ENCODE assay signal across 11 mouse cellular contexts in the genomic region with DNA sequence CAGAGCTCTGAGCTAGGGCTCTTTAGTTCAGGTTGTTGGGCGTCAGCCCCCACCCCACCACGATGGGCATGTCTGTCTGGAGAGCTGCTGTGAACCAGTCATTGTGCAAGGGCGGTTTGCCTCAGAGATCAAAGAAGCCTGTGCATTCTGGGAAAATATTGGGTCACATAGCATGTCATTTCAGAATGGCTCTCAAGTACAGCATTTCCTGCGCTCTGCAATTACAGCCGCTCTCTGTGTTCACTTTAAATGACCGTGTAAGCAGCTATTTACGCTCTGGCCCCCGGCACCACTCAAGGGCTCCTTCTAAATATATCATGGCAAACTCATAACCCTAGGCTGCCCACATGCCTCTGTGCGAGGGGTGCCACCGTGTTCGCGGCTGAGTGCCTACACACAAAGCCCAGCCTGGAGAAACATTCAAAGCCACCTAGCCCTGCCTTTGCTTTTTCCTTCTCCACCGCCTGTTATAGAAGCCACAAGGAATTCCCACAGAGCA.
DNase-seq lines count a peak whose midpoint lies in the region; ATAC-seq lines count a peak whose summit lies in the region.
"Had no signal": no experiment of that assay in that cellular context is flagged by ENCODE, and none has a peak within 500 bp of the region (broad histone marks: within the 10 kb centered on the region; RNA-seq: fewer than 3 reads in every experiment).

No protein-coding gene starts in this region.

- H3K36me3 ChIP-seq in kidney, embryonic 15.5 days = no peaks in the 10 kb centered on the region
- H3K36me3 ChIP-seq in embryonic facial prominence, embryonic 13.5 days = no peaks in the 10 kb centered on the region
- H3K36me3 ChIP-seq in midbrain, embryonic 16.5 days (ENCODE audit: control insufficient read depth, insufficient read depth, low read length) = no peaks in the 10 kb centered on the region

- ATAC-seq in kidney, embryonic 15.5 days (replicated peaks; ENCODE audit: low FRiP score) = peak; percentile 86
- ATAC-seq in embryonic facial prominence, embryonic 13.5 days (ENCODE audit: insufficient number of reproducible peaks, insufficient read depth, low FRiP score, low TSS enrichment, low read depth) = peak; percentile 57; the same call in 1 of the 2 replicates
- peak; percentile 83; the same call in 1 of the 2 replicates for ATAC-seq in midbrain, embryonic 16.5 days
- ATAC-seq in CD4-positive, CD25-positive, alpha-beta regulatory T cell, adult 4 months = no peak

- no peaks in the 10 kb centered on the region for H3K27me3 ChIP-seq in kidney, embryonic 15.5 days
- H3K27me3 ChIP-seq in embryonic facial prominence, embryonic 13.5 days = no peaks in the 10 kb centered on the region
- H3K27me3 ChIP-seq in midbrain, embryonic 16.5 days (ENCODE audit: control insufficient read depth, insufficient read depth, low read depth, low read length) = no peaks in the 10 kb centered on the region

- no peak overlapping the region for H3K4me3 ChIP-seq in kidney, embryonic 15.5 days (replicated peaks)
- no peak overlapping the region for H3K4me3 ChIP-seq in embryonic facial prominence, embryonic 13.5 days
- H3K4me3 ChIP-seq in midbrain, embryonic 16.5 days (ENCODE audit: low read depth, low read length) = no peak overlapping the region
- H3K4me3 ChIP-seq: layer of hippocampus, adult 2 months had no signal

- peak overlapping the region; percentile 13; the same call in 1 of the 2 replicates for H3K4me2 ChIP-seq in kidney, embryonic 15.5 days
- H3K4me2 ChIP-seq in embryonic facial prominence, embryonic 13.5 days = peak overlapping the region; percentile 22; the same call in 1 of the 2 replicates
- H3K4me2 ChIP-seq in midbrain, embryonic 16.5 days (ENCODE audit: low read length) = 0 out of 2 replicates have a peak overlapping the region, but pooled peaks have one; percentile 18

- H3K27ac ChIP-seq in kidney, embryonic 15.5 days = peak overlapping the region; percentile 83
- peak overlapping the region; percentile 69 for H3K27ac ChIP-seq in embryonic facial prominence, embryonic 13.5 days
- peak overlapping the region; percentile 60 for H3K27ac ChIP-seq in midbrain, embryonic 16.5 days (ENCODE audit: low read length)
- H3K27ac ChIP-seq: layer of hippocampus, adult 2 months; liver, embryonic 14.5 days had no signal

- no peaks in the 10 kb centered on the region for H3K9me3 ChIP-seq in kidney, embryonic 15.5 days (replicated peaks)
- H3K9me3 ChIP-seq in embryonic facial prominence, embryonic 13.5 days = no peaks in the 10 kb centered on the region
- no peaks in the 10 kb centered on the region for H3K9me3 ChIP-seq in midbrain, embryonic 16.5 days (replicated peaks; ENCODE audit: control insufficient read depth, low read length, poor library complexity, severe bottlenecking)

- H3K9ac ChIP-seq in kidney, embryonic 15.5 days = no peak overlapping the region
- no peak overlapping the region for H3K9ac ChIP-seq in embryonic facial prominence, embryonic 13.5 days
- peak overlapping the region; percentile 7; the same call in 1 of the 2 replicates for H3K9ac ChIP-seq in midbrain, embryonic 16.5 days (ENCODE audit: low read depth, low read length)
- H3K9ac ChIP-seq: liver, embryonic 14.5 days had no signal

- DNase-seq in kidney, postnatal 14 days = no peak
- peak; percentile 37 for DNase-seq in heart, postnatal 4 days
- DNase-seq in adrenal gland, postnatal 25 days = no peak
- DNase-seq in thymus, postnatal 25 days = no peak
- DNase-seq: cerebellum, adult 2 months had no signal

- WGBS in kidney, embryonic 15.5 days = 45% methylated on average over 13 of the region's 13 CpGs
- 36% methylated on average over 13 of the region's 13 CpGs for WGBS in embryonic facial prominence, embryonic 13.5 days
- WGBS in midbrain, embryonic 16.5 days = 28% methylated on average over 13 of the region's 13 CpGs

- peaks cover 14% of the 10 kb centered on the region for H3K4me1 ChIP-seq in kidney, embryonic 15.5 days
- peaks cover 15% of the 10 kb centered on the region for H3K4me1 ChIP-seq in embryonic facial prominence, embryonic 13.5 days
- peaks cover 7% of the 10 kb centered on the region; the same call in 1 of the 2 replicates for H3K4me1 ChIP-seq in midbrain, embryonic 16.5 days (ENCODE audit: control insufficient read depth, insufficient read depth, low read length)
